Mouse (Mus musculus): ENCODE data around the gene Dlst.
A peak's percentile ranks its signal among the peaks of the same experiment; 100 is the strongest.
"Not testable (repeated sequence)": the region's sequence is repeated elsewhere in the genome, so short reads cannot be mapped to it uniquely, and the experiment has no call there.

Gene Dlst

DNA sequence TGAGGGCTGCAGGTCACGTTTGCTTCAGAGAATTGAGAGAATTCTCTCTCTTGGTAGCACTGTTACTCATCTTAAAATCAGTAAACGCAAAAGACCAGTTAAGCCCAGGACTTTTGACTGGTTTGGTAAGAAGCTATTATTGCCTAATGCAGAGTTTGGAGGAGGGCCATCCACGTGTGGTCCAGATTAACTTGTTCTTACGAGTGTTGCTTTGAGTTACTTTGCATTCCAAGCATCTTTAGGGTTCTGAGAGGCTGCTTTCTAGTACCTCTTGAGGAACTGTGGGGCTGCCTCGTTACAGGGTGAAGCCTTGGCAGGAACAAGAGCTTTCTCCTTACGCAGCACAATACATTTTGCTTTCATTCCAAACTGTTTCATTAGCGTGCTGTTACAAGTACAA, 5.0 kb downstream of the Dlst start:
- DNase-seq = no peak

DNA sequence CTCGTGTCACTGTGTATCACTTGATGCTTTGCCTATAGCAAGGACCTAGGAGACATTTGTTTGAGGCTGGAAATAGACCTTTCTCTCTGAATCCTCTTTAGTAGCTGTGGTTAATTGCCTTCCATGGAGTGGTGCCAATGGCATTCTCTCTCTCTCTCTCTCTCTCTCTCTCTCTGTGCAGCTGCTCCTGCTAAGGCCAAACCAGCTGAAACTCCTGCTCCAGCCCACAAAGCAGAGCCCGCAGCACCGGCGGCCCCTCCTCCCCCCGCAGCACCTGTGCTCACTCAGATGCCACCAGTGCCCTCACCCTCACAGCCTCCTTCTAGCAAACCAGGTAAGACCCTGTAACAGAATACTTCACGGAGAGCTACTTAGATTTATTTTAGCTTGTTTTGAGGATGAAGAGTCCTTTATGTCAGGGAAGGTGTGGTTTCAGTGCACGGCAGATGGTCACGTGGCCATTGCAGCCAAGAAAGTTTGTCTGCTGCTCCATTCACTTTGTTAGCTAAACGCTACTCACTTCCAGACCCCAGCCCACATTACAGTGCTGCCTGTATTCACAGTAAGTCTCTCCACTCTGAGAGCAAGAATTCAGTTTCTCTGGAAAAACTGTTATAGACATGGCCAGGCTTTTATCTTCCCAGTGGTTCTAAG, 11.3 kb downstream of the Dlst start:
- no peak for DNase-seq

DNA sequence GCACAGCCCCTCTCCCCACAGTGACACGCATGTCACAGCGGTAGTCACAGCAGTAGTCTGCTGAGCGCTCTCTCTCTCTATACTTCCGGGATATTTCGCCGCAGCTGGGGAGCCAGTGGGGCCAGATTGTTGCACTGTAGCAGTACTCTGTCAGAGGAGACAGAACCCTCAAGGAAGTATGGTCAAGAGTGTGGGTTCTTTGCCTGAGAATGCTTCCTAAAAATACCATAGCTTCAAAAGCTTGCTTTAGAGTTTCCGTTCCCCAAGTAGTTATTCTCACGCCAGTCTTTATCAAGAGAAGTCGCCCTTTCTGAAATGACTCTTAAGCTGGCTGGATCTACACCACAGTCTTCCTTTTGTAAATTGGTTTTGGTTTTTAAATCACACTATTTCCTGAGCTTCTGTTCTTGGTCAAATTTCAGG, 12.5 kb downstream of the Dlst start:
- no peak for DNase-seq

DNA sequence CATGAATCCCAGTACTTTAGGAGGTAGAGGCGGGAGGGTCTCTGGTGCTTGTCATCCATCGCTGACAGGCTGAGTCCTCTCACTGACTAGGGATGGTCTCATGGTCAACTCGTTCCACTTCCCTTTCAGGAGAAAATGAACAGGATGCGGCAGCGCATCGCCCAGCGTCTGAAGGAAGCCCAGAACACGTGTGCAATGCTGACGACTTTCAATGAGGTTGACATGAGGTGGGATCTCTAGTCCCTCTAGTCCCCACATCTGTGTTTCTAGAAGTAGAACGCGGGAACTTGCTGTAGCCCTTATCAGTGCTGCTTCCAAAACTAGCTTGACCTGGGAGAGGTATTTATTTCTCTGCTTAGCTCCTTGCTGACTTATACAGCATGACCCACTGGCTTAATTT, 13.0 kb downstream of the Dlst start:
- DNase-seq = no peak

DNA sequence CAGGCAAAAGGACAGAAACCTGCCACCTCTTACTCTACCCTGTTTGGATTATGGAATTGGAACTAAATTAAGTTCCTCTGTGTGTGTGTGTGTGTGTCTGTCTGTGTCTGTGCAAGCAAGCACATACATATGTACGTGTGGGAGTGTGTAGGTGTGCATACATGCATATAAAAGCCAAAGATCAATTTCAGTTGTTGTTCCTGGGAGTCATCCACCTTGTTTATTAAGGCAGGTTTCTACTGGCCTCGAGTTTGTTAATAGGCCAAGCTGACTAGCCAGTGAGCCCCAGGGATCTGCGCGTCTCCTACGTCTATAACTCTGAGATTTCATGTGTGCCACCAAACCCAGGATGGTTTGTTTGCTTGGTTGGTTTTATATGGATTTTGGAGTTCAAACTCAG, 14.1 kb downstream of the Dlst start:
- no peak for DNase-seq

DNA sequence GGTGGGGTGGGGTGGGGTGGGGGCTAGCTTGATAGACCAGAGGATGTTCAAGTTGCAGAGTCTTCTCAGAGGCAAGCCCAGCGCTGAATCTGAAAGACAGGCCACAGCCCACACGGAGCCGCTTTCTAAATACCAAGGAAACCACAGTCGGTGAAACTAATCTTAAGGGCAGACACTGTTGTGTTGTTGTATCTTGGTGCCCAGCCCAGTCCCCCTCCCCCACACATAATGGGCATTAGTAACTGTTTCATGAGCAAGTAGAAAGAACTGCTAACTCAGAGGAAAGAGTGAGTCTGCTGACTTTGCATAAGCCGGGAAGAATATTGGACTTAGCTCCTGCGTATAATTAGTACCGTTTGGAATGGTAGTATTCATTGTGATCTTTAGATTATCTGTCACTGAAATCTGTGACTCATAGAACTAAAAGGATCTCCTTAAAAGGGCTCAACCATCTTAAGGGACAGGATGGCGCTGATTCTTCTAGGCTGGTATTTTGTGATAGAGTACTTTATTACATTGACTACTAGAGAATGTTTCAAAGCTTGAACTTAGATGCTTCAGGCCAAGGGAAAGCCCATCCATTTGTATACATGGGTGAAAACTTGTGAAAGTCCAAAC, 16.5 kb downstream of the Dlst start:
- DNase-seq = no peak

DNA sequence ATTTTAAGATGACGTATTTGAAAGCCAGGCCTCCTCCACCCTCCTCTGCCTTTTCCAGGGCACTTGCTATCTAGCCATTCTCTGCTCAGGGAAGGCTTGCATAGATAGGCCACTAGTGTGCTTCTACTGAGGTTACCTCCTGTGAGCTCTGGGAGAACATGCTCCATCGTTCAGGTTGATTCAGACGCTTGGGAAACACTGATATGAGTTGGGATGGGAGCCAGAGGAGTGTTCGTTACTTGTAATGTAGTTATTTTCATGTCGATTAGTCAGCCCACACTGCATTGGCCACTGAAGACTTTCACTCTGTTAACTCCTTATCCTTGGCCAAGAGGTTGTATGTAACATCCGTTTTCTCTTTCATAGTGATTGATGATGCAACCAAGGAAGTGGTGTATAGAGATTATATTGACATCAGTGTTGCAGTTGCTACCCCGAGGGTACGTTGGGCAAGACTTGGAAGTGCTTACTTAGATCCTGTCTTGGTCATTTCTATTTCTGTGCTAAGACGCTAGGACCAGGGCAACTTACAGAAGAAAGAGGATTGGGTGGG, 18.9 kb downstream of the Dlst start:
- DNase-seq = no peak

DNA sequence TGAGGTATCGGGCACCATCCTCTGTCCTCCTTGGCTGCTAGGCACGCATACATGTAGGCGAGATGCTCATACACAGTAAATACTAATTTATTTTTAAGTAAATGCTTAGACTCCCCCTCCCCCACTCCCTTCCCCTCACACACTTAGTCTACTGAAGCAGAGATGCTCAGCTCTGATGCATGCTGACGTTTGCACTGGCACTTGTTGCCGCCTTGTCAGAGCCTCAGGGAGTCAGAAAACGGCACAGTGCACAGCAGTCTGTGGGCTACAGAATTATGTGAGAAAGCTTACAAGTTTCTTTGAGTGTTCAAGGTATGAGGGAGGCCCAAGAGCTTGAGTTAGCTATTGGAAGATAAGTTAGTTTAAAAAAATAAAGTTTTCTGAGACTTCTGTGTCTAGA, 20.7 kb downstream of the Dlst start:
- DNase-seq = no peak

DNA sequence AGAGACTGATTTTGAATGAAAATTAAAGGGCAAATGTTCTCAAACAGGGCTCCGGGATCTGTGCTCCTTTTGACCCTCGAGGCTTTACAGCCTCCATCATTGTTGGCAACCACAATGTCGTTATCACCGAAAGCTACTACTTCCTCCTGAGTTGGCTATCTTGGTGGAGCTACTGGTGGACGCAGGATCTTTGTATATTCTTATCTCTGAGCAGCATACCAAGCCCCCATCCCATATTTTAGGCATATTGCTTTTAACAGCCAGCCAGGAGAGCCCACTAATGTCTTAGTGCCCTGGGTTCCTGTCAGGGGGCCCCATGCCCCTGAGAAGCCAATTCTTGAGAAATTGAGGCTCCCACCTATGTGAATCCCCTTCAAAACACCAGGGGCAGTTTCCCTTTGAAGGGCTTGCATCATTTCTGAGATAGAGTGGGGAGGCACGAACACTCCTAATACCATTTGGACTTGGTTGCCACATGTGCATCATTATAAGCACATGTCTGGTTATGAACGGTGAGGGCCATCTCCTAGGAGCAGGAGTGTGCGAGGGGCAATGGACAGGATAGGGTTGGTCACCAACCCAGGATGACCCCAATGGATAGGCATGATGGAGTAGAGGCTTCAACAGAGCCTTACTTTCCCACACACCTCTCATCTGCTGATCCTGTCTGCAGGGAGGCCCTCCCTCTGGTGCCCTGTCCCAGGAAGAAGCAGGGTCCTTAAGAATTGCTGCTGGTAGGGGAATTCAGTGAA, 23.6 kb downstream of the Dlst start:
- DNase-seq = no peak

DNA sequence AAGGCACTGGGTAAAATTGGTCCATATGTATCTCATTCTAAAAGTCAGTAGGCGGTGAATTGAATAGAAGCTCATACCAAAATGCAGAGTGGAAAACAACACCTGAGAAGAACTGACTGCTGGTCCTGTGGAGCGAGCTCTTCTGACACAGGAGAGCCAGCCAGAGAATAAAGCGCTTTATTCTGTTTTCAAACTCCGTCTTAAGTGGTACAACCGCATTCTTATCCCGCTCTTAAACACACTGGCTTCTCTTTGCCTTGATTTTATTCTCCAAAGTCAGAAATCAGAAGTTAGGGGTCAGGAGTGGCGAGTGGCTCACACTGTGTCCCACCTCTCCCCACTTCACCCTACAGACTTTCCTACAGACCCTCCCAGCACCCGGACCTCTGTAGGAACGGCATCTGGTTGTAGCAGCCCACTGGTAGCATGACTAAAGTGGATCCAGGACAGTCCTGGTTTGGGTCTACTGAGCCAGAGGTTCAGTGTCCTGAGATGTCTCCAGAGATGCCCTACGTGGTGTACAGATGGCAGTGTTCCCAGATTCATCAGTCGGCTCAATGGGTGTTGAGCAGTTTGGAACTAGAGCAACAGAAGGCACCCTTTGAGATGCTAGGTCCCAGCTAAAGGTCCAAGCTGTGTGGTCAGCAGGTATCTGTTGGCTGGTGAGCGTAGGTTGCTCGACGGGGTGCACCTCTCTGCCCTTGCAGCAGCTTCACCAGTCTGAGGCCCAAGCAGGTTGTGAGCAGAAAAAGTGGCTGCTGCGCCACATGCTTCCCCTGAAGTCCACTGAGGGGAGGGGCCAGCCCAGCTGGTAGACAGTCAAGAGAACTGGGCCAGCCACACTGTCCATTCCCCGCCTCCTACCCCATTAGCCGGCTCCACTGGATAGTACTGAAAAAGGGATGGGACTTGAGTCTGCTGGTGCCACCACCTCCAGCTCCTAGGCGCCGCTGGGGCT, 25.2 kb downstream of the Dlst start:
- DNase-seq = no peak

DNA sequence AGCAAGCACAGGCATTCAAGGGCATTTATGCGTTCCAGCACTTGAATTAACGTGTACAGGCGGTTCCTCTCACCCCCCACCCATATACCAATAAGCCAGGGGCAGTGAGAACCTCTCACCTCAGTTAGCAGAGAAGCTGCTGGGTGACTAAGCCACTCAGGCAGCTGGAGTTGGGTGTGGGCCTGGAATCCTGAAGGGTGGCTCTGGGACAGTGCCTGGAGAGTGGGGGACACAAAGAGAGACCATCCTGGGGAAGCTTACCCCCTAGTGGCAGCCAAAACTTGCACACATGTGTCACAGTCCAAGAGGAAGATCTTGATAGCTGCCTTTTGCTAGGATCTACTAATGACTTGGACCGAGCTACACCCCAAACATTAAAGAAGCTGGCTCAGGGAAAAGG, 26.0 kb downstream of the Dlst start:
- DNase-seq = no peak

DNA sequence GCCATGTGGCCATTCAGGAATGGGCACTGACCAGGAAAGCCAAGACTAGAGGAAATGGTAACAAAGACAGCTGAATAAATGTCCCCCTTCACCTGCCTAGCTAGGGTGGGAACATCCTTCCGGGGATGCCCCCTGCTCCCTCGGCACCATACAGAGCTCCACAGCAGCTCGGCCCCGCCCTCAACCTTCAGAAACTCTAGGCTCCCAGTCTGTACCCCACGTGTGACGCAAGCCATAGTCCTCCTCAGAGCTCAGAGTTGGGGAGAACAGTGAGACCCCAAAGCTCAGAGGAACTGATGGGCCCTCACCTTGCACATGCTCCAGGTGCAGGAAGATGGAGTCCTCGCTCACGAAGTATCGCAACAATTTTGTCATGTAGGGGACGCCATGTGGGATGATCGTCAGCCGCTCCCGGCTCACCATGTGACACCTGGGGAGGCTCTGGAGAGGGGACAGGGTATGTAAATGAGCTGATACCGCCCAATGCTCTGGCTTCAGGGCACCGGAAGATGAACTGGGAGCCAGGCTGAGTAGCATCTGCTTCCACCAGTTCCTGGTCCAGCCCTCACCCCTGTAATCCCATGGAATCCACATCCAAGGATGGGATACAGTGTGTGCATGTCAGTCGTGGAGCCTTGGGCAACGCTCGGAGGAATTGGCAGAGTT, 29.5 kb downstream of the Dlst start:
- no peak for DNase-seq

DNA sequence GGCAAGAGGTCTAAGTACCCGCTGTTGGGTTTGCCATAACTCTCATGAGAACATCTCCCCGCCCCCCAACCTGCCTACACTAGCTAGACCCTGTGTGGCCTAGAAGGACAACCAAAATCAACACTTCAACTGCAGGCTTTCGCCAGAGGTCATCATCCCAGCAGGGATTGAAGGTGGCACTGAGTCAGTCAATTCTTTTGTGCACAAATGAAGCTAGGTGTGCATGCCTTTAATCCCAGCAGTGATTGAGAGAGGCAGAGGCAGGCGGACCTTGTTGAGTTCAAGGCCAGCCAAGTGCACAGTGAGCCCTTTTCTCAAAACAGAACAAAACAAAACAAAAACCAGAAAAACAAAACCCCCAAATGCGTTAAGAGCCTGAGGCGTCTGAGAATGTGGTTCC, 30.5 kb downstream of the Dlst start:
- no peak for DNase-seq

DNA sequence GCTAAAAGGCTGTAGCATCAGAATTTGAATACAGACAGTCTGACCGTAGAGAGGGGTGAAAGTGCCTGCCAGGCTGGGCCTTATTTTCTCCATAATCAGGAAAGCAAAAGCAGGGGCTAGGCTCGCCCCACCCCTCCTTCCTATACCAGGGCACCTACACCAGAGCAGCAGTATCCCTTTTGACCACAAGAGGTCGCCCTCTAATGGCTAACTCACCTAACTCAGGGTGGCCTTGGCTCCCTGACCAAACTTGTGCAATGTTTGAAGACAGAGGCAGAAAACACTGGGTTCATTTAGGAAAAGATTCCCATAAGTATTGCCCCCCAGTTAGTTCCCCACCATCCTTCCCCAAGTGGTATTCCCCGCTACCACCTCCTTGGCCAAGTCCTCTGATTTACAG, 32.2 kb downstream of the Dlst start:
- DNase-seq = peak; percentile 78

DNA sequence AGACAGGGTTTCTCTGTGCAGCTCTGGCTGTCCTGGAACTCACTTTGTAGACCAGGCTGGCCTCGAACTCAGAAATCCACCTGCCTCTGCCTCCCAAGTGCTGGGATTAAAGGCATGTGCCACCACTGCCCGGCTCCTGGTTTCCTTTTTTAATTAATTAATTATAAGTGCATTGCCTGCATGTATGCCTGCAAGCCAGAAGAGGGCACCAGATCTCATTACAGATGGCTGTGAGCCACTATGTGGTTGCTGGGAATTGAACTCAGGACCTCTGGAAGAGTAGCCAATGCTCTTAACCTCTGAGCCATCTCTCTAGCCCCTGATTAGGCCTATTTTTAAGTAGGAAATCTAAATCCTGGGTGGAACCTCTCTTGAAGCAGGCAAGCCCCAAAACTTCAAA, 33.6 kb downstream of the Dlst start:
- not testable (repeated sequence) for DNase-seq

DNA sequence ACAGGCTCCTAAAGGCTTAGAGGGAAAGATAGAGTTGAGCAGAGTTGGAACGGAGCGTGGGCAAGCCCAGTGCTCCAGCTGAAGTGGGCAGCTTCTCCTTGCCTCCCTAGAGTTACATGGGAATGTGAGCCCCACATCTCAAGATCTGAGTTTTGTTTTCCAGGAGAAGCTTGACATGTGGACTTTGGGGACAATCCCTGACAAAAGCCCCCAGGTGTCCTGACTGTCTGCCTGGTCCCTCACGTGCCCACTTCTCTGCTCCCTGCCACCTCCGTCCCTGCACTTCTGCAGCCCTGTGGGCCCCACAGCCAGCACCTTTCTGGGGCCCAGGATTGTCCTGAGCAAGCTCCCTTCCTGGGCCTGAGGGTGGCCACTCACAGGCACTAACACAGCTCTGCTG, 34.2 kb downstream of the Dlst start:
- no peak for DNase-seq

DNA sequence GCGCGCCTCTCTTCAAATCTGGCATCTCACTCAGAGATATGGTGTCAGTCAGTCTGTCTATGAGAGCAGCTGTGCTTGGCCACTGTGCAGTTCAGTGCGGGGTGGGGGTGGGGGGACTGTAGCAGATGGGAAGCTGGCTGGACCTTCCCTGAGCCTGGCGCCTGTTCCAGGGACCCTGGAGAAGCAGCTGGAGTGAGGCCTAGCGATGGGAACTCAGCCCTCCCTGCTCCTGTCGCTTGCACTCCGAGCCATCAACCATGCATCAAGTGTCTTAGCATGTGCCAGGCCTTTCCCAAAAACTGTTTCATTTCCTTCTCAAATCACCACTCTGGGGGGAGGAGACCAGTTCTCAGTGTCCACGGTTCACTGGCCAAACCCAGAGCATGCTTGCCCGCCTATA, 35.0 kb downstream of the Dlst start:
- DNase-seq = no peak

DNA sequence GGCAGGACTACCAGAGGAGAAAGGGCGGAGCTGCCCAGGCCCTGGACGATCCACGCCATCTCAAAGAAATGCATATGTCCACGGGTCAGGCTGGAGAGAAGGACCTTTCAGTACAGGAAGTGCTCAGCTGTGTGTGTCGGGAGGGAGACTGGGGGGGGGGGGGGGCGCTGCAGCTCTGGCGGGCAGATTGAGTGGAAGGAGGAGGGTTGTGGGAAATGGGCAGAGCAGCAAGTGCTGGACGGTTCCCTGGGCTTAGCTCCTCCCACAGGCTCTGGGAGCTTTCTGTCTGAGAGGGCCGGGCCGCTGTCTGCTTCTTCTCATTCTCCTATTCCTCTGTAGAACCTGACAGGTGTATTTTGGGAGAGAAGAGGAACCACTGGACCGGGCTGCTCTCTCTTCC, 35.7 kb downstream of the Dlst start:
- DNase-seq = no peak

DNA sequence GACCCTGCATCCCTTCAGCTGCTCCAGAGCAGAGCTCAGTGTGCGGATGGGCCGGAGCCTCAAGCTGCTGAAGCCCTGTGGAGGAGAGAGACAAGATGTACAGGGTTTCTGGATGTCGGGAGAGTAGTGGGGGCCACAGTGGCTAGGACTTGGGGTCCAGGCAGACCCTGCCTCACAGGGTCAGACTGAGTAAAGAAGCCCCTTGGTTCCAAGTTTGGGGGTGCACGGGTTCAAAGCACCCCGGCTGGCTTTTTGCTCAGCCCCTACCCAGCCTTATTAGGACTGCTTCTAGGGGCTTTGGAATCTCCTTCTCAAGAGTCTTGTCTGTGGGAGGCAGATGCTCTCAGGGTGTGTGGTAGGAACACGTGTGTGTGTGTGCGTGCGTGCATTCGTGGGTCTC, 36.2 kb downstream of the Dlst start:
- no peak for DNase-seq

DNA sequence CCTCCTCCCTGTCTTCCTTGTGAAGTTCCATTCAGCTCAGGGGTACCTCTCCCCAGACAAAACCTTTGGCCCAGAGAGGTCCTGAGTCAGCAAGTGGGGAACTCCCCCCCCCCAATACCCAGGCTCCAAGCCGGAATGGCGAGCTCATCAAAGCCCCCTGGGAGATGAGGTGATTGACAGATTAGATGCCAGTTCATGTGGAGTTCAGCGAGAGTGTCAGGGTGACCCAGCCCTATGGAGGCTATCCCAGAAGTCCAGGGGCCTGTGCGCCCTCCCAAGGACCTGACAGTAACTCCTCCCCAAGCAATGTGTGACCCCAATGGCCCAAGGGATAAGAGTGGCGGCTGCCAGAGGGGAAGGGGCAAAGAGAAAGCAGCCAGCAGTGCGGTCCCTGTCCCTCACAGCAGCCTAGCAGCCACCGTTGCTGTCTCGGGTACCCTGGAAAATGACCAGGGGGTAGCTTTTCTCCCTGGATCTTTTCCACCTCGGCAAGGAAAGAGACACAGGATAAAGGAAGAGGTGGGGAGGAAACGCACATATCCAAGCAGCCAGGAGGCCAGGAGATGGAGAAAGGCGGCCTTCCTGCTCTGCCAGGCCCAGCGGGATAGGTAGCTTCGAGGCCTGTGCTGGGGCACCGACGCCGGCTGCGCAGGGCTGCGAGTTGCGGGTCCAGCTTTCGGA, 39.8 kb downstream of the Dlst start:
- DNase-seq = no peak

DNA sequence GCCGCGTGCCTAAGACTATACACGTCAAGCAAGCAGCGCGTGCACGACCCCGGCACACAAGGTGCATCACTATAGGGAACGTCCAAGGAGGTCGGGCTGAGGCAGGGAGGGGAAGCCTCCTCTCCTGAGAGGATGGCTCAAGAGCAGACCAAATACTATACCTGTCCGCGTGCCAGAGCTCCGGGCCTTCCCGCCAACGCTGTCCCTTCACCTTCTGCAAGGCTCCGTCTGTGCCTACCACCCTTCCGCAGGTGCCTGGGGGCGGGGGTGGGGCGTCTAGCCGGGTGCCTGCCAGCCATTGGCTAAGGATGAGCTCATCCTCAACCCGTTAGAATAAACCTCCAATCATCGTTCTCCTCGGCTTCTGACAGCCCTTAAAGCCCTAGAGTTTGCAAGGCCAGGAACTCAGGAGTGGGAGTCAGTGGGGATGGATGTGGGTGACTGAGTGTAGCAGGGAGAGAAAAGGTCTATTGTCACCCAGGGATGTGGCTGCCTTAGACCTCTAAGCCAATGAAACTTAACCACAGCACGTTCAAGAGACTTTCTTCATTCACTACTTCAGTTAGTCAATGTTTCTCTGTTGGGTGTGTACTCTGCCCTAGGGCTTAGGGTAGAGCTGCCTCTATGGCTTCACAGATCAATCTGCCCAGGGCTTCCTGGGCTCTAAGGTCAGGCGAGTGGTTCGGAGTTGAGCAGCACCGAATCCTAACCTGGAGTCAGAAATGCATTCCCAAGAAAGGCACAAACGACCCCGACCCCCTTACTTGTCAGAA, 40.6 kb downstream of the Dlst start, which contains the start of gene Rps6kl1:
TSS of gene Rps6kl1 (minus strand) at position 263 of the 773 bp plus-strand sequence.
- peak; percentile 87 for DNase-seq

Measured in right cerebral cortex, adult 18-20 months (tissue).